Comparison of ENCODE assay signal across 20 mouse cellular contexts in genomic region chr1:182288601-182289000, GRCm38 (mm10).
"Had no signal": no experiment of that assay in that cellular context is flagged by ENCODE, and none has a peak within 500 bp of the region (broad histone marks: within the 10 kb centered on the region; RNA-seq: fewer than 3 reads in every experiment).

No protein-coding gene starts in this region.

- H3K4me1 ChIP-seq: neural tube, embryonic 12.5 days; neural tube, embryonic 15.5 days had no signal

- H3K27ac ChIP-seq: kidney, embryonic 15.5 days; liver, embryonic 15.5 days; midbrain, embryonic 10.5 days; neural tube, embryonic 12.5 days; neural tube, embryonic 15.5 days; stomach, postnatal 0 days had no signal

- DNase-seq: kidney, adult 2 months; kidney, postnatal 14 days; kidney, postnatal 4 days; layer of hippocampus, postnatal 36 days; lung, embryonic 14.5 days; midbrain, embryonic 14.5 days; right cerebral cortex, adult 18-20 months; right cerebral cortex, postnatal 14 days; right cerebral cortex, postnatal 4 days; thymus, adult 18-20 months; thymus, postnatal 36 days had no signal

- ATAC-seq: intestine, postnatal 0 days had no signal

- H3K27me3 ChIP-seq: kidney, embryonic 15.5 days; liver, embryonic 15.5 days; neural tube, embryonic 12.5 days had no signal

- H3K9ac ChIP-seq: kidney, embryonic 15.5 days; lung, embryonic 14.5 days; neural tube, embryonic 12.5 days; neural tube, embryonic 15.5 days had no signal

- H3K36me3 ChIP-seq: kidney, embryonic 15.5 days; liver, embryonic 15.5 days; midbrain, embryonic 10.5 days; neural tube, embryonic 12.5 days; neural tube, embryonic 15.5 days had no signal

- H3K4me3 ChIP-seq: kidney, embryonic 15.5 days; left cerebral cortex, adult 2 months; megakaryocyte, embryonic 14.5 days; midbrain, embryonic 10.5 days; neural tube, embryonic 12.5 days; neural tube, embryonic 15.5 days had no signal

- H3K9me3 ChIP-seq: kidney, embryonic 15.5 days; liver, embryonic 15.5 days; megakaryocyte, embryonic 14.5 days; midbrain, embryonic 10.5 days; neural tube, embryonic 12.5 days; neural tube, embryonic 15.5 days had no signal

- H3K4me2 ChIP-seq: liver, embryonic 15.5 days; lung, embryonic 14.5 days; neural tube, embryonic 12.5 days; neural tube, embryonic 15.5 days had no signal
